In genomic region chr6:56923331-56923725, GRCm38 (mm10) we compare ENCODE assay signal across 8 mouse cellular contexts. TPM values are rescaled to one million over a fixed set of nuclear protein-coding genes. Genes with fewer than 3 reads are reported as not detected.
DNase-seq lines count a peak whose midpoint lies in the region; ATAC-seq and TF ChIP-seq lines count a peak whose summit lies in the region.

No protein-coding gene starts in this region.

- under 1% methylated on average over 25 of the region's 25 CpGs for WGBS in heart, embryonic 16.5 days
- WGBS in forebrain, embryonic 11.5 days, result 1% methylated on average over 24 of the region's 25 CpGs
- under 1% methylated on average over 25 of the region's 25 CpGs for WGBS in liver, embryonic 12.5 days (ENCODE audit: insufficient replicate concordance)
- WGBS in stomach, embryonic 15.5 days, result 0% methylated on average over 25 of the region's 25 CpGs

- peak overlapping the region; percentile 88 for H3K4me3 ChIP-seq in heart, embryonic 16.5 days (ENCODE audit: low read length)
- H3K4me3 ChIP-seq in ES-E14 (ENCODE audit: insufficient read depth in 1 of 2, low read depth in 1 of 2, low read length in 2 of 2, poor library complexity in 1 of 2, severe bottlenecking in 1 of 2), result peak overlapping the region; percentile 86 to 88
- H3K4me3 ChIP-seq in forebrain, embryonic 11.5 days (ENCODE audit: low read depth, low read length), result peak overlapping the region; percentile 54
- peak overlapping the region; percentile 90 for H3K4me3 ChIP-seq in liver, embryonic 12.5 days
- peak overlapping the region; percentile 83 for H3K4me3 ChIP-seq in stomach, embryonic 15.5 days (replicated peaks)

- no peaks in the 10 kb centered on the region for H3K9me3 ChIP-seq in heart, embryonic 16.5 days (replicated peaks; ENCODE audit: control insufficient read depth, low read length)
- H3K9me3 ChIP-seq in ES-E14 (ENCODE audit: control insufficient read depth, insufficient read depth, low read depth, low read length), result no peaks in the 10 kb centered on the region
- H3K9me3 ChIP-seq in forebrain, embryonic 11.5 days (ENCODE audit: control insufficient read depth, low read length), result no peaks in the 10 kb centered on the region
- no peaks in the 10 kb centered on the region for H3K9me3 ChIP-seq in liver, embryonic 12.5 days (replicated peaks)
- no peaks in the 10 kb centered on the region for H3K9me3 ChIP-seq in stomach, embryonic 15.5 days

- peaks cover 22% of the 10 kb centered on the region for H3K4me1 ChIP-seq in heart, embryonic 16.5 days (ENCODE audit: control insufficient read depth, insufficient read depth, low read length)
- no peaks in the 10 kb centered on the region for H3K4me1 ChIP-seq in ES-E14 (ENCODE audit: control insufficient read depth in 2 of 2, insufficient read depth in 2 of 2, low read length in 2 of 2, poor library complexity in 1 of 2)
- H3K4me1 ChIP-seq in forebrain, embryonic 11.5 days (replicated peaks; ENCODE audit: control insufficient read depth, insufficient read depth, low read length), result no peaks in the 10 kb centered on the region
- H3K4me1 ChIP-seq in liver, embryonic 12.5 days, result peaks cover 46% of the 10 kb centered on the region
- peaks cover 8% of the 10 kb centered on the region; the same call in 1 of the 2 replicates for H3K4me1 ChIP-seq in stomach, embryonic 15.5 days

- peak overlapping the region; percentile 64 for H3K4me2 ChIP-seq in heart, embryonic 16.5 days (ENCODE audit: low read depth, low read length)
- peak overlapping the region; percentile 51 for H3K4me2 ChIP-seq in forebrain, embryonic 11.5 days (ENCODE audit: low read depth, low read length, severe bottlenecking)
- peak overlapping the region; percentile 89 for H3K4me2 ChIP-seq in liver, embryonic 12.5 days
- peak overlapping the region; percentile 52 for H3K4me2 ChIP-seq in stomach, embryonic 15.5 days

- in situ Hi-C loops in ES-E14 (cut with MboI; ENCODE audit: low sequenced_read_pairs in 2 of 2, unreplicated experiment in 2 of 2), result no loop called here

- no peak for DNase-seq in heart, adult 8-10 months (ENCODE audit: low spot score)
- peak; percentile 12 for DNase-seq in ES-E14 (ENCODE audit: low read depth, low spot score)
- DNase-seq in forebrain, embryonic 11.5 days (ENCODE audit: low spot score), result no peak
- DNase-seq in left cerebral cortex, adult 11 months (ENCODE audit: low spot score), result no peak
- DNase-seq in adrenal gland, postnatal 36 days, result no peak

- ATAC-seq in heart, embryonic 16.5 days (replicated peaks; ENCODE audit: extremely low read depth, insufficient read depth, low FRiP score), result peak; percentile 7; the same call in 1 of the 2 replicates
- ATAC-seq in forebrain, embryonic 11.5 days (replicated peaks; ENCODE audit: low FRiP score), result no peak
- peak; percentile 40 for ATAC-seq in liver, embryonic 12.5 days
- peak; percentile 25 for ATAC-seq in stomach, embryonic 15.5 days (ENCODE audit: insufficient read depth, low FRiP score, low read depth)

- peak overlapping the region; percentile 78 for H3K27ac ChIP-seq in heart, embryonic 16.5 days (ENCODE audit: low read length)
- H3K27ac ChIP-seq in ES-E14 (ENCODE audit: insufficient read depth, low read depth, low read length, poor library complexity, severe bottlenecking), result no peak overlapping the region
- H3K27ac ChIP-seq in forebrain, embryonic 11.5 days (ENCODE audit: low read depth, low read length), result 0 out of 2 replicates have a peak overlapping the region, but pooled peaks have one; percentile 21
- H3K27ac ChIP-seq in liver, embryonic 12.5 days, result peak overlapping the region; percentile 91
- peak overlapping the region; percentile 84 for H3K27ac ChIP-seq in stomach, embryonic 15.5 days

- peak overlapping the region; percentile 89 for H3K9ac ChIP-seq in heart, embryonic 16.5 days (ENCODE audit: low read length)
- peak overlapping the region; percentile 85 for H3K9ac ChIP-seq in ES-E14 (ENCODE audit: insufficient read depth, low read depth, low read length, poor library complexity, severe bottlenecking)
- peak overlapping the region; percentile 73 for H3K9ac ChIP-seq in forebrain, embryonic 11.5 days (ENCODE audit: low read length)
- H3K9ac ChIP-seq in liver, embryonic 12.5 days, result peak overlapping the region; percentile 91
- peak overlapping the region; percentile 64 for H3K9ac ChIP-seq in stomach, embryonic 15.5 days

- no peaks in the 10 kb centered on the region for H3K36me3 ChIP-seq in heart, embryonic 16.5 days (ENCODE audit: control insufficient read depth, insufficient read depth)
- no peaks in the 10 kb centered on the region for H3K36me3 ChIP-seq in ES-E14 (ENCODE audit: control insufficient read depth, insufficient read depth, low read length, poor library complexity, severe bottlenecking)
- H3K36me3 ChIP-seq in forebrain, embryonic 11.5 days (ENCODE audit: control insufficient read depth, insufficient read depth, low read length), result no peaks in the 10 kb centered on the region
- 0 out of 2 replicates have a peak, but pooled peaks cover 3% of the 10 kb centered on the region for H3K36me3 ChIP-seq in liver, embryonic 12.5 days
- no peaks in the 10 kb centered on the region for H3K36me3 ChIP-seq in stomach, embryonic 15.5 days

- no peaks in the 10 kb centered on the region for H3K27me3 ChIP-seq in heart, embryonic 16.5 days (ENCODE audit: control insufficient read depth, insufficient read depth, low read length)
- H3K27me3 ChIP-seq in forebrain, embryonic 11.5 days (ENCODE audit: control insufficient read depth, insufficient read depth, low read length), result no peaks in the 10 kb centered on the region
- H3K27me3 ChIP-seq in liver, embryonic 12.5 days (replicated peaks), result no peaks in the 10 kb centered on the region
- no peaks in the 10 kb centered on the region for H3K27me3 ChIP-seq in stomach, embryonic 15.5 days (replicated peaks)

TF ChIP-seq in ES-E14, 5 proteins besides CTCF, POLR2A, EP300 and RAD21:
- TF ChIP-seq CHD2 (IDR thresholded peaks at IDR 0.05; ENCODE audit: low read depth, low read length) (peak; percentile 41; the same call in 1 of the 2 replicates), ZC3H11A (IDR thresholded peaks at IDR 0.05; ENCODE audit: borderline replicate concordance, low read depth, low read length) (no peak), HCFC1 (IDR thresholded peaks at IDR 0.05; ENCODE audit: borderline replicate concordance, insufficient read depth, low read length) (no peak), MAFK (IDR thresholded peaks at IDR 0.05; ENCODE audit: insufficient read depth, low read depth, low read length) (no peak)

RNA-seq across cellular contexts. Expression of gene Nt5c3, which starts 0.4 kb away (rescaled TPM):
- 70.6 and 77.0 TPM in 2 replicates for polyA plus RNA-seq in heart, embryonic 16.5 days (2015; fragmentation: Nextera tagmentation; extraction: Ambion mirVana)
- total RNA-seq in heart, adult 8-10 months (2022), result 10 to 100 TPM; 71.9 to 85.2 (median 79.4) TPM
- total RNA-seq in ES-E14 (2012; rRNA removed), result 15.6 and 17.7 TPM in 2 replicates
- 67.2 and 75.4 TPM in 2 replicates for polyA plus RNA-seq in forebrain, embryonic 11.5 days (2014; fragmentation: Nextera tagmentation; extraction: Ambion mirVana)
- 216 and 218 TPM in 2 replicates for polyA plus RNA-seq in liver, embryonic 12.5 days (2016; fragmentation: Nextera tagmentation; extraction: Ambion mirVana)
- polyA plus RNA-seq in stomach, embryonic 15.5 days (2015; fragmentation: Nextera tagmentation; extraction: Ambion mirVana), result 76.0 and 83.0 TPM in 2 replicates
- total RNA-seq in adrenal gland, postnatal 36 days (2021), result 10 to 100 TPM; 23.8 to 24.1 TPM

RNA-seq across cellular contexts. Expression of gene Vmn1r4, which starts 0.5 kb away (rescaled TPM):
- 0.16 TPM in 2 replicates for polyA plus RNA-seq in heart, embryonic 16.5 days (2015; fragmentation: Nextera tagmentation; extraction: Ambion mirVana)
- under 1 TPM in 1 of 4 experiments, not detected in 3; 0.22 TPM for total RNA-seq in heart, adult 8-10 months (2022)
- total RNA-seq in ES-E14 (2012; rRNA removed), result 0.36 TPM in 1 of 2 replicates, not detected in the other
- polyA plus RNA-seq in forebrain, embryonic 11.5 days (2014; fragmentation: Nextera tagmentation; extraction: Ambion mirVana), result 0.27 and 0.68 TPM in 2 replicates
- 0.13 and 0.29 TPM in 2 replicates for polyA plus RNA-seq in liver, embryonic 12.5 days (2016; fragmentation: Nextera tagmentation; extraction: Ambion mirVana)
- polyA plus RNA-seq in stomach, embryonic 15.5 days (2015; fragmentation: Nextera tagmentation; extraction: Ambion mirVana), result 0.36 TPM in 2 replicates
- under 1 TPM; 0.20 to 0.40 TPM for total RNA-seq in adrenal gland, postnatal 36 days (2021)

RNA-seq across cellular contexts. Expression of gene Vmn1r5, which starts 46.7 kb away (rescaled TPM):
- not detected in 2 replicates for polyA plus RNA-seq in heart, embryonic 16.5 days (2015; fragmentation: Nextera tagmentation; extraction: Ambion mirVana)
- total RNA-seq in heart, adult 8-10 months (2022), result not detected
- total RNA-seq in ES-E14 (2012; rRNA removed), result not detected in 2 replicates
- polyA plus RNA-seq in forebrain, embryonic 11.5 days (2014; fragmentation: Nextera tagmentation; extraction: Ambion mirVana), result not detected in 2 replicates
- not detected in 2 replicates for polyA plus RNA-seq in liver, embryonic 12.5 days (2016; fragmentation: Nextera tagmentation; extraction: Ambion mirVana)
- polyA plus RNA-seq in stomach, embryonic 15.5 days (2015; fragmentation: Nextera tagmentation; extraction: Ambion mirVana), result not detected in 2 replicates
- not detected for total RNA-seq in adrenal gland, postnatal 36 days (2021)
